Mouse (Mus musculus) intestine, embryonic 16.5 days (tissue): ENCODE data around the gene Gm17655. TPM values are rescaled to one million over a fixed set of nuclear protein-coding genes. Genes with fewer than 3 reads are reported as not detected.

ENCODE experiments used
- polyA plus RNA-seq: library from polyadenylated mRNA; unstranded; fragments of >200 nt; fragmentation: Nextera tagmentation; extraction: Ambion mirVana; gene quantifications from 2 replicates; pipeline ENCODE4 v1.2.1, GENCODE M21; 2015

The Gm17655 gene
- polyA plus RNA-seq, 1 experiment from 2014 or later = 3.7 TPM

Other genes starting within 250 kb of the Gm17655 start
- gene Gm15446, start 149.1 kb downstream of the Gm17655 start, polyA plus RNA-seq = 0.23 and 0.44 TPM in 2 replicates
- gene Zfp932, start 76.0 kb downstream of the Gm17655 start, polyA plus RNA-seq = 13.2 and 14.8 TPM in 2 replicates
- gene Gm35315, start 21.9 kb upstream of the Gm17655 start, polyA plus RNA-seq = 1.5 and 2.1 TPM in 2 replicates
- 0.80 and 0.84 TPM in 2 replicates for gene Plcxd1, start 27.5 kb upstream of the Gm17655 start, polyA plus RNA-seq
- gene Gtpbp6, start 35.7 kb upstream of the Gm17655 start, polyA plus RNA-seq = 28.3 and 29.6 TPM in 2 replicates
- gene Zfp605, start 37.6 kb upstream of the Gm17655 start, polyA plus RNA-seq = 2.3 and 2.7 TPM in 2 replicates
- gene Chfr, start 63.3 kb upstream of the Gm17655 start, polyA plus RNA-seq = 35.1 and 35.6 TPM in 2 replicates
- gene Golga3, start 104.2 kb upstream of the Gm17655 start, polyA plus RNA-seq = 13.7 and 14.5 TPM in 2 replicates
- gene Ankle2, start 158.5 kb upstream of the Gm17655 start, polyA plus RNA-seq = 12.9 and 16.9 TPM in 2 replicates
- 51.4 and 54.7 TPM in 2 replicates for gene Pgam5, start 197.4 kb upstream of the Gm17655 start, polyA plus RNA-seq
- gene Pxmp2, start 213.7 kb upstream of the Gm17655 start, polyA plus RNA-seq = 7.7 and 8.0 TPM in 2 replicates
- 14.5 and 15.7 TPM in 2 replicates for gene Pole, start 213.8 kb upstream of the Gm17655 start, polyA plus RNA-seq